Mouse (Mus musculus): Measurements from ENCODE around the gene AW822073.

DNA sequence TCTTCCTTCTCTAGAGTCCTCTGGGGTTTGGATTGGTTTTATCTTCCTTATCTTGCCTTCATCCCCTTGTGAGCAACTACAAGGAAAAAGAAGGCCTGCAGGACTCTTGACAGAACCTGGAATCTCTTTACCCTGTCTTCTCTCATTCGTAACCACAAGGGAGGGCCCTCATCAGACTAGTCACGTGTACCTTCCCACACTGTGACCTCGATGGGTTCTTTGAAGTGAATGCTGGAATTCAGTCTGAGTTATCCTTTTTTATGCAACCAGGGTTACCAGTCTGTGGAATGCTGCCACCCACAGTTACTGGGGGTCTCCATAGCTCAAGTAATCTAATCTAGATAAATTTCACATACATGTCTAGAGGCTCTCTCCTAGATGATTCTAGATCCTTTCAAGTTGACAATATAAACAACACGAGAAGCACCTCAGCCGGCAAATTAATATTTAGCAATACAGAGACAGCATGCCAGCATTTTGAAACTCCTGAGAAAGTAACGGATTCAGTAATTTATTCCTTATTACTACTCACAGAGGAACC is 30.0 kb upstream of the AW822073 start:
- TF ChIP-seq CTCF (IDR thresholded peaks at IDR 0.05; ENCODE audit: insufficient read depth, low read length) (no peak), POLR2A (IDR thresholded peaks at IDR 0.05; ENCODE audit: borderline replicate concordance, extremely low read depth, low read depth, low read length) (no peak)
